Mouse (Mus musculus) embryonic stem cell, embryonic (primary cell): ENCODE results near the gene Selenof.

Experiments
- CTCF ChIA-PET, 4 experiments: fragments of 300-600 bp in 2 of 4; fragments of 350-600 bp in 2 of 4; sonication (Branson Sonifier 250); formaldehyde crosslinking; loops; one replicate each; lab custom pipeline; 2022; ENCODE audit warnings: inconsistent platforms in 2 of 4; lab: Charles Lee
- POLR2A ChIA-PET, 4 experiments: fragments of 300-600 bp in 2 of 4; fragments of 350-600 bp in 2 of 4; sonication (Branson Sonifier 250); formaldehyde crosslinking; loops; one replicate each; lab custom pipeline; 2022; ENCODE audit warnings: antibody characterized with exemption in 4 of 4, inconsistent platforms in 1 of 4; lab: Charles Lee

Selenof gene

GRCm38 (mm10) chr3:144644202-144644601 is 74.1 kb downstream of the Selenof start:
- POLR2A ChIA-PET: no interaction called here

More at GRCm38 (mm10) chr3:144644202-144644601, 74.1 kb downstream of the Selenof start:
- CTCF ChIA-PET: interaction anchor here in 1 of 4 experiments (0.7 kb wide), 1 partner anchor 202 kb away, joined by 4 read pairs; no protein-coding TSS in a partner anchor
